Mouse (Mus musculus) bone marrow, adult 2 months (tissue): ENCODE data around the gene Rcan1.

Experiments
- CTCF ChIP-seq: fragments of 200-500 bp; IDR thresholded peaks from 2 replicates; pipeline ENCODE4 v1.5.1; 2011; ENCODE audit warnings: low read length, control low read depth; ENCODE audit not compliant: control insufficient read depth, insufficient read depth
- POLR2A ChIP-seq: fragments of 200-500 bp; IDR thresholded peaks from 2 replicates; pipeline ENCODE4 v1.6.1; 2011; ENCODE audit warnings: low read depth, mild to moderate bottlenecking, control low read depth, low read length, borderline replicate concordance; ENCODE audit not compliant: control insufficient read depth

DNA sequence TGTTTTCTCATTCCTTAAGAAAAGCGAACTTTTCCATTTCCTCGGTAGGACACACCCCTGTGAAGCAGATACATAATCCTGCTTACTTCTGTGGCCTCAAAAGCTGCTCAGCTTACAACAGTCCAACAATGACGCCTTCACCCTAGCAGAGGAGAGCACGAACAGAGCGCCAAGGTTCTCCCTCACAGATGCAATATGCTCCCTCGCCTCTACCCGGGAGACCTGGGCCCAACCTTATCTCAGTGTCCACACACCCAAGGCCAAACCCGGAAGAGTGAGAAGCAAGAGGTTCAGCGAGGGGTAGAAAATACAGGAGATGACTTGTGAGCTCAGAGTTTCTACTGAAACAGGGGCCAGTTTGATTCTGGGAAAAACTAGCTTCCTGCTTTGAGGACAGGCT, 18.7 kb upstream of the Rcan1 start:
- TF ChIP-seq CTCF, result no peak
- TF ChIP-seq POLR2A, result no peak
